Mouse (Mus musculus): ENCODE data around the gene Slc33a1. TPM values are rescaled to one million over a fixed set of nuclear protein-coding genes. Genes with fewer than 3 reads are reported as not detected.

The Slc33a1 gene
- total and polyA plus RNA-seq, 2 experiments from 2014 or later, result 15.0 to 43.4 TPM

DNA sequence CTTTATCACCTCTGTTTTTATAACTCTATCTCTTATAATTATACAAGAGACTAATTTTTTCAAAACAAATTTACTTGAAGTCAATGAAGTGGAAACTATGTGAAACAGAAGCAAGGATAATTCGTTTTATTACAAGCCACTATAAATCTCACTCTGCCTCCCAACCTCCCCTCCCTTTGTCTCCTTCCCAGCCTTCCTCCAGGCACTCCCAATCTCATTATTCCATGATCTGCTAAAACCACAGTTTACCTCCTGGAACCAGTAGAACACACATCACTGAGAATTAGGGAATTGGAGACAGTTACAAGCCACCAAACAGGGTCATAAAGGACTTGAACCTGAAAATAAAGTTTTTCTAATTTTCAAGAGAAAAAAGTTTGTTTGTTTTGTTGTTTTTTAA lies 67.4 kb downstream of the Slc33a1 start:
- no peak overlapping the region for H3K4me3 ChIP-seq (ENCODE audit: low read depth, low read length)

DNA sequence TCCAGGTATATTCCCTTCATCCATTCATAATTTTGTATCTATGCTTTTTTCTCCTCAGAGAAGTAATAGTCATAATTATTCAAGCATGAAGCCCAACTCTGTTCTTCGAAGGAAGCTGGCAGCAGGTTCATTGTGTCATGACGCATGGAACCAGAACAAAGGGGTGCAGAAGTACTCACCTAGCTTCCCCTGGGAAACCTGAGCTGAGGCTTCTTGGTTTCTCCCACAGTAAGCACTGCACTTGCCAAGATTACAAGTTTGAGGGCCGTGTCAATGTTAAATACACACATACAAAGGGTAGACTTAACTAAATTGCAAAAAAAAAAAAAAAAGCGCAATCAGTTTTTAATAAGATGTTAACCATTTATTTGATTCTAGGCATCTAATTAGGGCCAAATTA lies 68.3 kb downstream of the Slc33a1 start:
- Histone ChIP-seq H3K4me2 (ENCODE audit: low read depth) (no peak overlapping the region), H3K4me3 (ENCODE audit: low read depth, low read length) (no peak overlapping the region), H3K27me3 (ENCODE audit: insufficient read depth, low read length) (no peaks in the 10 kb centered on the region), H3K27ac (ENCODE audit: low read depth, low read length) (no peak overlapping the region), H3K9me3 (ENCODE audit: low read length) (no peaks in the 10 kb centered on the region), H3K4me1 (ENCODE audit: insufficient read depth) (no peaks in the 10 kb centered on the region), H3K9ac (no peak overlapping the region), H3K36me3 (ENCODE audit: insufficient read depth) (no peaks in the 10 kb centered on the region)
- DNase-seq (no peak), ATAC-seq (no peak)
- TF ChIP-seq CTCF (IDR thresholded peaks at IDR 0.05; ENCODE audit: low read depth), result no peak
- 38% methylated on average over 4 of the region's 4 CpGs for WGBS

More for the DNA sequence above, 67.4 kb downstream of the Slc33a1 start:
- Histone ChIP-seq H3K4me1 (ENCODE audit: insufficient read depth) (no peaks in the 10 kb centered on the region), H3K4me2 (ENCODE audit: low read depth) (no peak overlapping the region), H3K36me3 (ENCODE audit: insufficient read depth) (no peaks in the 10 kb centered on the region), H3K9me3 (ENCODE audit: low read length) (no peaks in the 10 kb centered on the region), H3K27me3 (ENCODE audit: insufficient read depth, low read length) (no peaks in the 10 kb centered on the region), H3K27ac (ENCODE audit: low read depth, low read length) (no peak overlapping the region), H3K9ac (no peak overlapping the region)
- DNase-seq, result no peak
- WGBS, result 11% methylated on average over 1 of the region's 1 CpGs
- ATAC-seq, result no peak
- TF ChIP-seq CTCF (IDR thresholded peaks at IDR 0.05; ENCODE audit: low read depth), result no peak

DNA sequence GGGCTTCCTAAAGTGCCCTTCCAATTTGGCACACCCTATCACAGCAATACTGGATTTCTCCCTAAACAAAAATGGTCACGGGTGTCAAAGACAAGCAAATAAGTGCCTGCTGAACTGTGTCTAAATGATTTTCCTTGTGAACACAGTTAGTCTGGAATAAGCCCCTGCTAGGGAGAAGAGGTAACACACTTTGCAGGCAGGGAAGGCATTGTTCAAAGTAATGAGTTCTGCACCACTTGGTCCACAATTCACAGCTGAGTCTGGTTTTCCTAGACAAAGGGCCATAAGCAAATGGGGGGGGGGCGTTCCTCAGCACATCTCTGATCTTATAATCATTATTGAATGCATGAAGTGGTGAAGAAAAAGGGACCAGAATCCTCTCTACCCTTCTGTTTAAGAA lies 68.8 kb downstream of the Slc33a1 start:
- no peaks in the 10 kb centered on the region for H3K4me1 ChIP-seq (ENCODE audit: insufficient read depth)
- no peak overlapping the region for H3K4me2 ChIP-seq (ENCODE audit: low read depth)
- H3K27me3 ChIP-seq (ENCODE audit: insufficient read depth, low read length), result no peaks in the 10 kb centered on the region
- H3K27ac ChIP-seq (ENCODE audit: low read depth, low read length), result no peak overlapping the region
- no peaks in the 10 kb centered on the region for H3K36me3 ChIP-seq (ENCODE audit: insufficient read depth)
- no peak for DNase-seq
- no peaks in the 10 kb centered on the region for H3K9me3 ChIP-seq (ENCODE audit: low read length)
- H3K9ac ChIP-seq, result no peak overlapping the region
- ATAC-seq, result no peak
- 18% methylated on average over 2 of the region's 2 CpGs for WGBS
- TF ChIP-seq CTCF (IDR thresholded peaks at IDR 0.05; ENCODE audit: low read depth), result no peak
- no peak overlapping the region for H3K4me3 ChIP-seq (ENCODE audit: low read depth, low read length)

DNA sequence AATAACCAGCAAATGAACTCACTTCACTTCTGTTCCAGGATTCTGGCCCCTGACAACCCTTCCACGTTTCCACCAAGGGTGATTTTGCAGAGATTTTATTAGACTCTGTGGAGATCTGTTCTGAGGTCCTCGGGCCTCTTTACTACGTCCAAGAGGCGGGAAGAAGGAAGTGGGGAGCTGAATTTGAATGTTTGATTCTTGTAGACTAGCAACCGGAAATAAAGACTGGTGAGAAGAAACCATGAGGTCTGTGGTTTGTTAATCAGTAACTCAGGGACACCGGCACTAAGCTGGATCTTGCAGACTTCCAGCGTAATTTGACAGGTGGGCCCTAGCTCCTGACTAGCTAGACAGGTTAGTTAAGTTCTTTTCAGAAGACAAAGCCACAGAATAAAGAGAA lies 70.9 kb downstream of the Slc33a1 start:
- Histone ChIP-seq H3K27ac (ENCODE audit: low read depth, low read length) (no peak overlapping the region), H3K9ac (no peak overlapping the region), H3K4me1 (ENCODE audit: insufficient read depth) (no peaks in the 10 kb centered on the region), H3K36me3 (ENCODE audit: insufficient read depth) (no peaks in the 10 kb centered on the region), H3K27me3 (ENCODE audit: insufficient read depth, low read length) (no peaks in the 10 kb centered on the region), H3K4me2 (ENCODE audit: low read depth) (no peak overlapping the region), H3K4me3 (ENCODE audit: low read depth, low read length) (no peak overlapping the region), H3K9me3 (ENCODE audit: low read length) (no peaks in the 10 kb centered on the region)
- WGBS, result 66% methylated on average over 7 of the region's 7 CpGs
- no peak for ATAC-seq
- TF ChIP-seq CTCF (IDR thresholded peaks at IDR 0.05; ENCODE audit: low read depth), result no peak
- no peak for DNase-seq

DNA sequence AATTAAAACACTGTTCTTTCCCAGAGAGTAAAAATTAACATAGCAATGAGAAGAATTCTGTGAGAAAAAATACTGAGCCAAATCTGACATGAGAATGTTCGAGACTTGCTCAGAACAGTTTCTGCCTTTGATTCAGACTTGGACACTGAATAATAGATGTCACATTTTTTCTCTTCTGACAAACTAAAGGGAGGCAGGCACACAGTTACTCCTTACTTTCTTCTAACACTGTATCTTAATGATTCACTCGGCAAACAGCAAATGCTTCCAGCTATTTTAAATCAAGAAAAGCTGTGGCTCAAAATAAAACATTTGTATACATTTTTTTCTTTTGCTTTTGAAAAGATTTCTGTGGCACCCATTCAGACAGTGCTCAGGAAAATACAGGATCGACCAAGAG lies 72.4 kb downstream of the Slc33a1 start:
- Histone ChIP-seq H3K9me3 (ENCODE audit: low read length) (no peaks in the 10 kb centered on the region), H3K4me3 (ENCODE audit: low read depth, low read length) (no peak overlapping the region), H3K27me3 (ENCODE audit: insufficient read depth, low read length) (no peaks in the 10 kb centered on the region), H3K9ac (no peak overlapping the region), H3K4me2 (ENCODE audit: low read depth) (no peak overlapping the region), H3K4me1 (ENCODE audit: insufficient read depth) (no peaks in the 10 kb centered on the region), H3K36me3 (ENCODE audit: insufficient read depth) (no peaks in the 10 kb centered on the region), H3K27ac (ENCODE audit: low read depth, low read length) (no peak overlapping the region)
- WGBS, result 25% methylated on average over 3 of the region's 3 CpGs
- no peak for TF ChIP-seq CTCF (IDR thresholded peaks at IDR 0.05; ENCODE audit: low read depth)
- ATAC-seq, result peak; percentile 77
- DNase-seq, result no peak

Other genes starting within 250 kb of the Slc33a1 start
- gene Plch1, start 65.3 kb downstream of the Slc33a1 start, total RNA-seq (2014; rRNA removed), result 6.5 and 14.4 TPM in 2 replicates
- gene Plch1, start 65.3 kb downstream of the Slc33a1 start, polyA plus RNA-seq (2015; fragmentation: Nextera tagmentation; extraction: Ambion mirVana), result 1.6 and 3.5 TPM in 2 replicates
- 15.0 and 20.6 TPM in 2 replicates for gene E130311K13Rik, start 35.3 kb downstream of the Slc33a1 start, total RNA-seq (2014; rRNA removed)
- gene E130311K13Rik, start 35.3 kb downstream of the Slc33a1 start, polyA plus RNA-seq (2015; fragmentation: Nextera tagmentation; extraction: Ambion mirVana), result 9.7 and 14.3 TPM in 2 replicates
- 47.7 and 61.9 TPM in 2 replicates for gene Gmps, start 11.3 kb upstream of the Slc33a1 start, total RNA-seq (2014; rRNA removed)
- 31.3 and 42.3 TPM in 2 replicates for gene Gmps, start 11.3 kb upstream of the Slc33a1 start, polyA plus RNA-seq (2015; fragmentation: Nextera tagmentation; extraction: Ambion mirVana)
- 1.1 TPM in 2 replicates for gene Vmn2r1, start 116.8 kb upstream of the Slc33a1 start, total RNA-seq (2014; rRNA removed)
- 0.15 and 0.30 TPM in 2 replicates for gene Vmn2r1, start 116.8 kb upstream of the Slc33a1 start, polyA plus RNA-seq (2015; fragmentation: Nextera tagmentation; extraction: Ambion mirVana)
- gene Vmn2r2, start 177.2 kb upstream of the Slc33a1 start, total RNA-seq (2014; rRNA removed), result not detected in 2 replicates
- 0.11 TPM in 1 of 2 replicates, not detected in the other for gene Vmn2r2, start 177.2 kb upstream of the Slc33a1 start, polyA plus RNA-seq (2015; fragmentation: Nextera tagmentation; extraction: Ambion mirVana)